Mouse (Mus musculus) brain, embryonic 14.5 days (tissue): ENCODE results near the gene Mtm1.

Experiments used
- CTCF ChIP-seq: fragments of 200-500 bp; IDR thresholded peaks from 2 replicates; pipeline ENCODE4 v1.5.1; 2012; ENCODE audit warnings: inconsistent platforms, mild to moderate bottlenecking, moderate library complexity, borderline replicate concordance; ENCODE audit not compliant: insufficient read depth, insufficient read length; ENCODE audit errors: extremely low read depth
- POLR2A ChIP-seq: fragments of 200-500 bp; IDR thresholded peaks from 2 replicates; pipeline ENCODE4 v1.6.1; 2012; ENCODE audit warnings: mild to moderate bottlenecking, inconsistent platforms, borderline replicate concordance; ENCODE audit not compliant: poor library complexity, insufficient read depth, insufficient read length, severe bottlenecking; ENCODE audit errors: extremely low read depth

DNA sequence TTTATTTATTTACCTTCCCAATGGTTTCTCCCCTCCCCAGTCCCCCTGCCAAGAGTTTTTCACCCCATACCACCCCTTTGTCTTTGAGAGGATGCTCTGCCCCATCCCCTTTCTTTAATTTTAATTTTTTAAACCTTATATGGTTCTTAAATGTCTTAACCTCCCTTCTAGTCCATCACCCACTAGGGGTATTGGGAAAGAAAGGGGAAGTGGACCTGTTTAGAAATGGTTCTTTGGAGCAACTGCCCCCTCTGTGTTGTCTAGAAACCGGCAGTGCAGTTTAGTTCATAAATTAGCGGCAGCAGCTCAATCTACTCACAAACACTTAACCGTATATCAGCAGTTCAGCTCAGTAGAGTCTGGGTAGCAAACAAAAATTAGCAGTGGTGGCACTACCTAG is 63.6 kb downstream of the Mtm1 start:
- TF ChIP-seq POLR2A: no peak
- TF ChIP-seq CTCF: no peak
